Mouse (Mus musculus): ENCODE measurements around the gene Gm49396.
A peak's percentile ranks its signal among the peaks of the same experiment; 100 is the strongest.

The Gm49396 gene

GRCm38 (mm10) chr7:30563117-30563905 is at the start of gene Gm49396, which contains the start of the genes U2af1l4 and Psenen:
Gene Gm49396 (plus strand): TSS chr7:30563344.
Gene U2af1l4 (plus strand): TSS chr7:30563301.
Gene Psenen (minus strand): TSS chr7:30563627.
- peak; percentile 92 for DNase-seq (ENCODE audit: low spot score)

GRCm38 (mm10) chr7:30515003-30515760 is 48.0 kb upstream of the Gm49396 start:
- DNase-seq (ENCODE audit: low spot score), result no peak

- no peak for DNase-seq (ENCODE audit: low spot score)
Measured at GRCm38 (mm10) chr7:30518325-30518724, 44.8 kb upstream of the Gm49396 start.

- no peak for DNase-seq (ENCODE audit: low spot score)
Measured at GRCm38 (mm10) chr7:30520396-30520795, 42.7 kb upstream of the Gm49396 start.

GRCm38 (mm10) chr7:30520856-30521255 is 42.3 kb upstream of the Gm49396 start:
- no peak for DNase-seq (ENCODE audit: low spot score)

GRCm38 (mm10) chr7:30522871-30523270 is 40.3 kb upstream of the Gm49396 start:
- no peak for DNase-seq (ENCODE audit: low spot score)

- no peak for DNase-seq (ENCODE audit: low spot score)
Measured at GRCm38 (mm10) chr7:30524487-30524886, 38.7 kb upstream of the Gm49396 start.

- no peak for DNase-seq (ENCODE audit: low spot score)
Measured at GRCm38 (mm10) chr7:30525954-30526353, 37.2 kb upstream of the Gm49396 start.

- no peak for DNase-seq (ENCODE audit: low spot score)
Measured at GRCm38 (mm10) chr7:30526399-30526798, 36.7 kb upstream of the Gm49396 start.

- DNase-seq (ENCODE audit: low spot score), result no peak
Measured at GRCm38 (mm10) chr7:30526981-30527380, 36.2 kb upstream of the Gm49396 start.

GRCm38 (mm10) chr7:30531291-30531815 is 31.8 kb upstream of the Gm49396 start:
- no peak for DNase-seq (ENCODE audit: low spot score)

GRCm38 (mm10) chr7:30532931-30533330 is 30.2 kb upstream of the Gm49396 start:
- DNase-seq (ENCODE audit: low spot score), result no peak

- DNase-seq (ENCODE audit: low spot score), result no peak
Measured at GRCm38 (mm10) chr7:30533941-30534632, 29.1 kb upstream of the Gm49396 start.

GRCm38 (mm10) chr7:30534633-30535577 is 28.2 kb upstream of the Gm49396 start, which contains the start of gene Arhgap33:
Gene Arhgap33 (minus strand): TSS chr7:30535060.
- peak; percentile 88 for DNase-seq (ENCODE audit: low spot score)

- no peak for DNase-seq (ENCODE audit: low spot score)
Measured at GRCm38 (mm10) chr7:30540572-30540971, 22.6 kb upstream of the Gm49396 start.

- no peak for DNase-seq (ENCODE audit: low spot score)
Measured at GRCm38 (mm10) chr7:30544327-30544726, 18.8 kb upstream of the Gm49396 start.

GRCm38 (mm10) chr7:30549880-30550279 is 13.3 kb upstream of the Gm49396 start:
- no peak for DNase-seq (ENCODE audit: low spot score)

GRCm38 (mm10) chr7:30550603-30551002 is 12.5 kb upstream of the Gm49396 start:
- no peak for DNase-seq (ENCODE audit: low spot score)

GRCm38 (mm10) chr7:30551445-30552101 is 11.6 kb upstream of the Gm49396 start:
- DNase-seq (ENCODE audit: low spot score), result no peak

Measured in urinary bladder, postnatal 25 days (tissue).